Mouse (Mus musculus) hindbrain, embryonic 10.5 days (tissue): ENCODE measurements around the gene Elmo3. TPM values are rescaled to one million over a fixed set of nuclear protein-coding genes. Genes with fewer than 3 reads are reported as not detected.

Source experiments
- DNase-seq: peaks from one replicate; pipeline ENCODE4 v3.0.0-alpha.2; 2017; ENCODE audit warnings: low spot score
- H3K27ac ChIP-seq: fragments of 300-500 bp; sonication (generic); 2 replicates; pipeline ENCODE4 v1.5.1; 2016; ENCODE audit warnings: mild to moderate bottlenecking, moderate library complexity
- H3K27me3 ChIP-seq: fragments of 300-500 bp; sonication (generic); 2 replicates; pipeline ENCODE4 v1.6.1; 2016; ENCODE audit warnings: mild to moderate bottlenecking; ENCODE audit not compliant: poor library complexity, insufficient read depth, severe bottlenecking
- H3K36me3 ChIP-seq: fragments of 300-500 bp; sonication (generic); 2 replicates; pipeline ENCODE4 v1.6.1; 2016; ENCODE audit warnings: mild to moderate bottlenecking, moderate library complexity
- H3K4me1 ChIP-seq: fragments of 300-500 bp; sonication (generic); replicated peaks from 2 replicates; pipeline ENCODE4 v1.6.1; 2016; ENCODE audit warnings: mild to moderate bottlenecking
- H3K4me3 ChIP-seq: fragments of 300-500 bp; sonication (generic); 2 replicates; pipeline ENCODE4 v1.5.1; 2016; ENCODE audit warnings: mild to moderate bottlenecking, moderate library complexity
- H3K9me3 ChIP-seq: fragments of 300-500 bp; sonication (generic); 2 replicates; pipeline ENCODE4 v1.6.1; 2016; ENCODE audit warnings: mild to moderate bottlenecking, moderate library complexity
- WGBS: fragments of 180-500 bp; shearing (Covaris S2); methylation state at CpG from one replicate; pipeline ENCODE4 v1.1.7; 2016; 5-methylcytosine and 5-hydroxymethylcytosine counted together
- polyA plus RNA-seq: library from polyadenylated mRNA; unstranded; fragments of >200 nt; fragmentation: Nextera tagmentation; extraction: Ambion mirVana; gene quantifications from 2 replicates; pipeline ENCODE4 v1.2.1, GENCODE M21; 2016

Elmo3 gene
- polyA plus RNA-seq, 1 experiment from 2014 or later, result 2.1 TPM

GRCm38 (mm10) chr8:105309142-105309847, 3.9 kb downstream of the Elmo3 start:
- Histone ChIP-seq H3K36me3 (peaks cover 88% of the 10 kb centered on the region), H3K9me3 (no peaks in the 10 kb centered on the region), H3K27ac (no peak overlapping the region), H3K4me1 (peaks cover 21% of the 10 kb centered on the region), H3K27me3 (no peaks in the 10 kb centered on the region), H3K4me3 (no peak overlapping the region)
- DNase-seq, result no peak
- WGBS, result 85% methylated on average over 15 of the region's 15 CpGs

- Histone ChIP-seq H3K4me1 (peaks cover 15% of the 10 kb centered on the region), H3K36me3 (peaks cover 88% of the 10 kb centered on the region), H3K27me3 (no peaks in the 10 kb centered on the region), H3K4me3 (no peak overlapping the region), H3K27ac (no peak overlapping the region), H3K9me3 (no peaks in the 10 kb centered on the region)
- no peak for DNase-seq
- 86% methylated on average over 8 of the region's 8 CpGs for WGBS
These were observed 4.7 kb downstream of the Elmo3 start for GRCm38 (mm10) chr8:105310118-105310517.

GRCm38 (mm10) chr8:105311718-105312117, 6.3 kb downstream of the Elmo3 start:
- no peaks in the 10 kb centered on the region for H3K9me3 ChIP-seq
- WGBS, result 79% methylated on average over 1 of the region's 1 CpGs
- no peak overlapping the region for H3K27ac ChIP-seq
- H3K27me3 ChIP-seq, result no peaks in the 10 kb centered on the region
- H3K36me3 ChIP-seq, result peaks cover 99% of the 10 kb centered on the region
- no peak for DNase-seq
- H3K4me1 ChIP-seq, result no peaks in the 10 kb centered on the region
- H3K4me3 ChIP-seq, result no peak overlapping the region

GRCm38 (mm10) chr8:105312891-105313481, 7.6 kb downstream of the Elmo3 start:
- H3K27ac ChIP-seq, result no peak overlapping the region
- DNase-seq, result no peak
- H3K27me3 ChIP-seq, result no peaks in the 10 kb centered on the region
- 89% methylated on average over 8 of the region's 8 CpGs for WGBS
- no peak overlapping the region for H3K4me3 ChIP-seq
- H3K9me3 ChIP-seq, result no peaks in the 10 kb centered on the region
- H3K4me1 ChIP-seq, result no peaks in the 10 kb centered on the region
- peaks cover 97% of the 10 kb centered on the region for H3K36me3 ChIP-seq

GRCm38 (mm10) chr8:105313622-105314402, 8.4 kb downstream of the Elmo3 start:
- Histone ChIP-seq H3K27ac (no peak overlapping the region), H3K36me3 (peaks cover 97% of the 10 kb centered on the region), H3K4me3 (no peak overlapping the region), H3K4me1 (no peaks in the 10 kb centered on the region), H3K27me3 (no peaks in the 10 kb centered on the region), H3K9me3 (no peaks in the 10 kb centered on the region)
- WGBS, result 81% methylated on average over 9 of the region's 9 CpGs
- no peak for DNase-seq

GRCm38 (mm10) chr8:105315073-105315769, 9.8 kb downstream of the Elmo3 start:
- no peaks in the 10 kb centered on the region for H3K27me3 ChIP-seq
- no peaks in the 10 kb centered on the region for H3K9me3 ChIP-seq
- H3K4me3 ChIP-seq, result no peak overlapping the region
- no peak overlapping the region for H3K27ac ChIP-seq
- no peaks in the 10 kb centered on the region for H3K4me1 ChIP-seq
- WGBS, result 94% methylated on average over 18 of the region's 18 CpGs
- peaks cover 96% of the 10 kb centered on the region for H3K36me3 ChIP-seq
- DNase-seq, result no peak

GRCm38 (mm10) chr8:105317941-105318340, 12.5 kb downstream of the Elmo3 start:
- DNase-seq, result no peak
- H3K4me1 ChIP-seq, result no peaks in the 10 kb centered on the region
- no peaks in the 10 kb centered on the region for H3K27me3 ChIP-seq
- WGBS, result 90% methylated on average over 4 of the region's 4 CpGs
- no peak overlapping the region for H3K4me3 ChIP-seq
- H3K27ac ChIP-seq, result no peak overlapping the region
- H3K36me3 ChIP-seq, result peaks cover 76% of the 10 kb centered on the region
- H3K9me3 ChIP-seq, result no peaks in the 10 kb centered on the region

- Histone ChIP-seq H3K27me3 (no peaks in the 10 kb centered on the region), H3K27ac (no peak overlapping the region), H3K4me3 (no peak overlapping the region), H3K36me3 (peaks cover 72% of the 10 kb centered on the region), H3K9me3 (no peaks in the 10 kb centered on the region), H3K4me1 (no peaks in the 10 kb centered on the region)
- DNase-seq, result no peak
- WGBS, result 85% methylated on average over 11 of the region's 11 CpGs
These were observed 13.3 kb downstream of the Elmo3 start for GRCm38 (mm10) chr8:105318662-105319190.

- WGBS, result 90% methylated on average over 4 of the region's 4 CpGs
- peaks cover 24% of the 10 kb centered on the region for H3K4me1 ChIP-seq
- H3K27me3 ChIP-seq, result no peaks in the 10 kb centered on the region
- peaks cover 36% of the 10 kb centered on the region for H3K36me3 ChIP-seq
- no peaks in the 10 kb centered on the region for H3K9me3 ChIP-seq
- no peak overlapping the region for H3K4me3 ChIP-seq
- no peak for DNase-seq
- H3K27ac ChIP-seq, result no peak overlapping the region
These were observed 17.8 kb downstream of the Elmo3 start for GRCm38 (mm10) chr8:105323183-105323582.

- peak; percentile 27 for DNase-seq
- under 1% methylated on average over 12 of the region's 12 CpGs for WGBS
- peak overlapping the region; percentile 91 for H3K27ac ChIP-seq
These were observed 20.3 kb downstream of the Elmo3 start for GRCm38 (mm10) chr8:105325641-105326093.

GRCm38 (mm10) chr8:105326141-105326672, 20.8 kb downstream of the Elmo3 start, which contains the start of the genes Lrrc29 and Tmem208:
Gene Lrrc29 (minus strand): TSS chr8:105326278.
Gene Tmem208 (plus strand): TSS chr8:105326354.
- H3K36me3 ChIP-seq, result peaks cover 46% of the 10 kb centered on the region
- under 1% methylated on average over 36 of the region's 36 CpGs for WGBS
- H3K9me3 ChIP-seq, result no peaks in the 10 kb centered on the region

More at GRCm38 (mm10) chr8:105325641-105326093, 20.3 kb downstream of the Elmo3 start:
- Histone ChIP-seq H3K4me3 (peak overlapping the region; percentile 83), H3K27me3 (no peaks in the 10 kb centered on the region), H3K9me3 (no peaks in the 10 kb centered on the region), H3K4me1 (peaks cover 24% of the 10 kb centered on the region), H3K36me3 (peaks cover 41% of the 10 kb centered on the region)

GRCm38 (mm10) chr8:105326968-105327367, 21.6 kb downstream of the Elmo3 start:
- DNase-seq, result no peak
- H3K4me3 ChIP-seq, result peak overlapping the region; percentile 83
- no peaks in the 10 kb centered on the region for H3K9me3 ChIP-seq
- peak overlapping the region; percentile 91 for H3K27ac ChIP-seq
- peaks cover 54% of the 10 kb centered on the region for H3K36me3 ChIP-seq
- no peaks in the 10 kb centered on the region for H3K27me3 ChIP-seq
- H3K4me1 ChIP-seq, result peaks cover 24% of the 10 kb centered on the region
- 50% methylated on average over 6 of the region's 6 CpGs for WGBS

More at GRCm38 (mm10) chr8:105326141-105326672, 20.8 kb downstream of the Elmo3 start, which contains the start of the genes Lrrc29 and Tmem208:
- H3K27me3 ChIP-seq, result no peaks in the 10 kb centered on the region
- peaks cover 24% of the 10 kb centered on the region for H3K4me1 ChIP-seq
- DNase-seq, result peak; percentile 97
- H3K4me3 ChIP-seq, result peak within 1 kb of the TSS; percentile 83
- peak within 1 kb of the TSS; percentile 91 for H3K27ac ChIP-seq
